Mouse (Mus musculus) left cerebral cortex, postnatal 4 days (tissue): ENCODE data around the gene Bclaf1. TPM values are rescaled to one million over a fixed set of nuclear protein-coding genes. Genes with fewer than 3 reads are reported as not detected.

Experiments
- DNase-seq: peaks from one replicate; pipeline ENCODE4 v3.0.0-alpha.2; 2022
- intact Hi-C: fragments of 180-260 bp; cut with DNase I; formaldehyde crosslinking; loops from one replicate; pipeline ENCODE4 v1.15.1; 2025
- total RNA-seq, 2 experiments: library from RNA; stranded (reverse); gene quantifications; 2 replicates each; pipeline ENCODE4 v1.2.3; 2021

Bclaf1 gene
- total RNA-seq, 2 experiments from 2014 or later, result 156 TPM

GRCm38 (mm10) chr10:20313941-20314340, 1.7 kb downstream of the Bclaf1 start:
- intact Hi-C loops, result no loop called here
- DNase-seq, result no peak

DNA sequence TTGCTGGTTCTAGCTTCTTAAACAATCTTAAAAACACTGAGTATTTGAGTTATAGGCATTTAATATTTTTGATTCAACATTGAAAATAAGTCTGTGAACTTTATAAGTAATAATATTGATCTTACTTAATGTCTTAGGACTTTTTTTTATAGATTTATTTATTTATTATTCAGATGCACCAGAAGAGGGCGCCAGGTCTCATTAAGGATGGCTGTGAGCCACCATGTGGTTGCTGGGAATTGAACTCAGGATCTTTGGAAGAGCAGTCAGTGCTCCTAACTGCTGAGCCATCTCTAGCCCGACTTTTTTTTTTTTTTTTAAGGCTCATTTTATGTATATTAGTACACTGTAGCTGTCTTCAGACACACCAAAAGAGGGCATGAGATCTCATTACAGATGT, 2.5 kb downstream of the Bclaf1 start:
- DNase-seq, result no peak
- intact Hi-C loops, result no loop called here

GRCm38 (mm10) chr10:20317466-20317865, 5.2 kb downstream of the Bclaf1 start:
- DNase-seq, result no peak
- intact Hi-C loops, result no loop called here

DNA sequence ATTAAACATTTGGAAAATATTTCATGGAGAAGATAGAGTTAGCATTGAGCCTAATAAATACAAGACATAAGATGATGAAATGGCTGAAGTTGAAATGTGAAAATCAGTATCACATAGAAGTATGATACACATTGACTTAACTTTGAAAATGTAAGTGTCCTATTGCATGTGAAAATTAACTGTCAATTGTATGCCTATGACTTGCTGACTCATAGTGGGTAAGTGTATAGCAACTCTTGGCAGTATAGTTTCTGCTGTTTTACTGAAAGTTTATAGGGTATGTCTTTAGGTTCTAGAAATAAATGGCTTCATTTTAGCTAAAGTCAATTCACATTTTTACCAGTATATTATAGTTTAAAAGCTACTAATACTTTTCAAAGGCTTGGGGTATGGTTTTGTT, 14.0 kb downstream of the Bclaf1 start:
- intact Hi-C loops, result no loop called here
- DNase-seq, result no peak

DNA sequence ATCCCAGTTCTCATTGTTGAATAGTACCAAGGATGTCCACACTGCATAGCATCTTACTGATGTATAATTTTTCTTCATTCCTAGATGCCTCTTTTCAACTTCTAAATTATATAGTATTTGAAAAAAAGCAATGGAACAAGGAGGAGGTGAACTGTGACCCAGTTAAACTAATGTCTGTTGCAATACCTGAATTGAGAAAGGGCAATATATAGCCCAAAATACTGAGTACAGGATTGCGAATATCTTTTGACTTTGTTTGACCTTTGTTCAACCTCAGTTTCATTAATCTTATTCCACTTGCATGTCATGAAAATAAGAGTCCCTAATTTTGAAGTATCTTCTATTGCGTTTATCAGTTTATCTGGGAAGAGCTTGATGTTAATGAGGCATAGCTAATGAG, 19.0 kb downstream of the Bclaf1 start:
- no peak for DNase-seq
- intact Hi-C loops, result loop anchor here (10.0 kb wide), 1 partner anchor 644 kb away; no protein-coding TSS in a partner anchor

- no peak for DNase-seq
- intact Hi-C loops, result loop anchor here (10.0 kb wide), 1 partner anchor 637 kb away; no protein-coding TSS in a partner anchor
These were observed 25.6 kb downstream of the Bclaf1 start for GRCm38 (mm10) chr10:20337872-20338271.

DNA sequence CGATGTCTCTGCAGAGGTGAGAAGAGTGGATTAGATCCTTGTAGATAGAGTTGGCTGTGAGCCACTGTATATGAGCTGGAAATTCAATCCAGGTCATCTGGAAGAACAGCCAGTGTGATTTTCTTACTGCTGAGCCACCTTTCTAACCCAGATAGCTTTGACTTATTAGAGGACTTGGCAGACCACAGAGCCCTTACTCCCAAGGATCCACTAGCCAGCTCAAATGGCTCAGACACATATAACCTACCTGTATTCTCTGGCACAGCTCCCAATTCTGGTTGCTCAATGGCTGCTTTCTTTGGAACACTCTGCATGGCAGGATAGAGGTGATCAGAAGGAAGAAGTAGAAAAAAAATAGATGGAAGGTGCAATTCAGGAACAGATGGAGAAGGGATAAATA, 33.5 kb downstream of the Bclaf1 start:
- intact Hi-C loops, result no loop called here

GRCm38 (mm10) chr10:20347285-20348214, 35.3 kb downstream of the Bclaf1 start, which contains the start of gene Mtfr2:
TSS of gene Mtfr2 (plus strand) at chr10:20347770.
- intact Hi-C loops, result no loop called here
- DNase-seq, result peak; percentile 97

More for the DNA sequence above, 33.5 kb downstream of the Bclaf1 start:
- no peak for DNase-seq

DNA sequence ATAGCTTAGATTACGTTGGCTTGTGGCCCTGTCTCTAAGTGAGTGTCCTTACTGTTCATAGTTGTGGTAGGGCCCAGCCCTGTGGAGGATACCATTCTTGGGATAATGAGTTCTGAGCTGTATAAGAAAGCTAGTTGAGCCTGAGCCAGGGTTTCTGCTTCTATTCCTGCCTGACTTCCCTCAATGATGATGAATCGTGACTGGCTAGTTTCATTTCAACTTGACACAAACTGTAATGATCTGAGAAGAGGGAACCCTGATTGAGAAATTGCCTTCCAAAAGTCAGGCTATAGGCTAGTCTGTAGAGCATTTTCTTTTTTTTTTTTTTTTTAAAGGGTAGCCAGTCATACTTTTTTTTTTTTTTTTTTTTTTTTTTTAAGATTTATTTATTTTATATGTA, 36.6 kb downstream of the Bclaf1 start:
- intact Hi-C loops, result no loop called here
- no peak for DNase-seq

GRCm38 (mm10) chr10:20361542-20362449, 49.5 kb downstream of the Bclaf1 start:
- intact Hi-C loops, result loop anchor here (5.0 kb wide), 1 partner anchor 581 kb away; no protein-coding TSS in a partner anchor
- no peak for DNase-seq

DNA sequence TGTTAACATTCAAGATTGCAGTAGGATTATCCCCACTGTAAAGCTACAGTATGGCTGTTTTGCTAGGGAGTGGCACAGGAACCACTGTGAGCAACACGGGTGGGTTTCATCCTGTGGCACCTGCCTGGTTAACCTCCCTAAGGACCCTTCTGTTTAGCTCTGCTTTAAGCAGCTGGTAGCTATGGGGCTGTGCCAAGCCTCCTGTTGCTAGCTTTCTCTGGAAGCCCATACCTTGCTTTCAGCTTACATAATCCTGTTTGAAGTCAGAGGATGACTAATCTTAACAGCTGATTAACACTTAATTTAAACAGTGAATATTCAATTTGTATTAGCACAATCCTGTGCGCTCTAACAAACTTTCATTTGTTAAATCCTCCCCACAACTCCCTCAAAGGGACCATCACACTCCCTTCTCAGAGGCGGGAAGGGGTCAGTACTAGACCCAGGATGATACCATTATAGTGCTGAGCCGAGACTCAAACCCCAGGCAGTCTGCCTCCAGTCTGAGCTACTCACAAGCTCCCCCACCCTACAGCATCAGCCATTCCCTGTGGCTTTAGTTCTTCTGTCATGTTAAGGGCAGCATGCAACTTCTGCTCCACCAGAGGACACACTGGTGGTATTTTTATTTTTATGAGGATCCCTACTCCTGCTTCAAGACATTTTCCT, 50.3 kb downstream of the Bclaf1 start:
- intact Hi-C loops, result loop anchor here (5.0 kb wide), 1 partner anchor 580 kb away; no protein-coding TSS in a partner anchor
- peak; percentile 15 for DNase-seq

- intact Hi-C loops, result loop anchor here (5.0 kb wide), 1 partner anchor 550 kb away; no protein-coding TSS in a partner anchor
These were observed 59.8 kb downstream of the Bclaf1 start for GRCm38 (mm10) chr10:20372046-20372445.

DNA sequence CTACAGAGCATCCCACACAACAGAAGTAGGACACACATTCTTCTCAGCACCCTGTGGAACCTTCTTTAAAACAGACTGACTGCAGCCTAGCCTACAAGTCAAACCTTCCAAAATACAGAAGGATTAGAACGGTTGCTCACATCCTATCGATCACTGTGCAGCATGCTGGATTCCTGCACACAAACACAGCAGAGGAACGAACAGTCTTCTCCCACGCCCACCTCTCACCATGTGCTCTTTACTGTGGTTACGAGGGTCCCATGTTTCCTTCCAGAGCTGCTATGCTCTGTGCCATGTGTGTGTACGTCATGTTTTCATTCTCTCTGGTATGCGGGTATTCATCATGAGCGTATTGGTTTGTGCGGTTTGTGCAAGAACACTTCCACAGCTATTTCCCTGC, 65.4 kb downstream of the Bclaf1 start:
- DNase-seq, result no peak
- intact Hi-C loops, result loop anchor here (5.0 kb wide), 1 partner anchor 345 kb away; no protein-coding TSS in a partner anchor

More at GRCm38 (mm10) chr10:20372046-20372445, 59.8 kb downstream of the Bclaf1 start:
- DNase-seq, result no peak

DNA sequence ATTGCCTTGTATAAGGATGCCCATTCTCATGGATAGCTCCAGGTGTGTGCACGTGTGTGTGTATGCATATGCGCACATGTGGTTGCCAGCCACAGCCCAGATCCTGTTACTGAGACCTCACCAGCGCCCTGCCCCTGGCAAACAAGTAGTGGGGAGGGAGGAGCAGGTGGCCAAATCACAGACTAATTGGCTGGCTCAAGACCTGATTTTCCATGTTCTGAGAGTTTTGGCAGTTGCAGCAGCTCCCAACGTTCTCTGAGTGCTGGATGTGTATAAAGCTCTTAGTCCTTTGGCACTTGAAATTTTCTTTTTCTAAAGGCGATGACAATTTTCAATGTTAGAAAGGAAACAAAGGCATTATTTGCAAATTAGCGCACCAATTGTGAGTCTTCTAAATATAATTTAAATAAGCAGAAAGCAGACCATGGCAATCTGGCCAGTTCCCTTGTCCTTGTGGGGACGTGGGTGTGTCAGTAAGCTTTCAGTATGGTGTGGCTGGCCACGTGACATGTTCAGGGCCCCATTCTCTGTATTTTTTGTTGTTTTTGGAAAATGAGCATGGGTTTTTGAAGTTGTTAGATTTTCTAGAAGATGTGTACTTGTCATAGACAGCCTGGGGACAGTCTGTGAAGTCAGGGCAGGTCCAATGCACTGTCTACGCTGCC, 66.9 kb downstream of the Bclaf1 start:
- peak; percentile 48 for DNase-seq
- intact Hi-C loops, result loop anchor here (5.0 kb wide), 1 partner anchor 343 kb away; no protein-coding TSS in a partner anchor

DNA sequence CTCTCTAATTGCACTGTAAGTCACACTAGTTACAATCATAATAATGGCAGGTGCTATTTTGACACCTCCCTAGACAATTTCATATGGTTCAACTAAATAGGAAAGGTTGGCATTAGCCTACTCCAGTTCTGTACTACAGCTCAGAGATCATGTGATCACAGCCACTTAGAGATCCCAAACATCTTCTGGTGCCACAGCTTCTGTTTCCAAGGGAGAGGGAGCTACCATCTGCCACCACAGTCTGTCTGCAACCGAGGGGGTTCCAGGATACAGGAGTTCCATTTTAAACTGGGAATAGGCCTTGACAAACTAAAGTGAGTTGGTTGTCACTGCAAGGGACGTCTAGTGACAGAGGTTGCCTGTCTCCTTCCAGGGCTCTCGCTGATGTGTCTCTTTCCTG, 68.5 kb downstream of the Bclaf1 start:
- intact Hi-C loops, result no loop called here
- DNase-seq, result no peak

GRCm38 (mm10) chr10:20381352-20381751, 69.1 kb downstream of the Bclaf1 start:
- intact Hi-C loops, result no loop called here
- DNase-seq, result no peak

GRCm38 (mm10) chr10:20382807-20383419, 70.6 kb downstream of the Bclaf1 start:
- intact Hi-C loops, result no loop called here
- no peak for DNase-seq

DNA sequence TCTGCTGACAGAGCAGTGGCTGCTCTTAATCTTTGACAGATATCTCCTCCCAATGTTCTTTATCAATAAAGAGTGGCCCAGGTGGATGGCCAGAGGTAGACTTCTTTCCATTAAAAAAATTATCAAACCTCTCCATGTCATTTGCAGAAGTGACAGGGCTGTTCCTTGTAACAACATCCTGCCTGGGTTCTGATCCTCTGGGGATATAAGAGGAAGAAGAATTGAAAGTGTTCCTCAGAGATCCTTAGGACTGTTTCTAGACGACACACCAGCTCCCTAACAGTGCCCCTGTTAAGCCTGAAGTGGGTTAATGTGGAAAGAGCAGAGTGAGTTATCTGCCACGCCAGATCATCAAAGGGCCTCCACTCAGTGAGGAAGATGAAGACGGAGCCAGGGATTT, 78.3 kb downstream of the Bclaf1 start:
- intact Hi-C loops, result no loop called here

More for the DNA sequence above, 78.3 kb downstream of the Bclaf1 start:
- no peak for DNase-seq
